Mouse (Mus musculus) MEL (cell line): ENCODE measurements around the gene March2.

Experiments used
- MAX ChIP-seq: IDR thresholded peaks from 2 replicates; pipeline ENCODE4 v1.6.1; 2011; ENCODE audit warnings: low read length, improper control_type of control experiment
- MEF2A ChIP-seq: IDR thresholded peaks from 2 replicates; pipeline ENCODE4 v1.6.1; 2014; ENCODE audit warnings: low read depth, mild to moderate bottlenecking, inconsistent platforms, low read length, improper control_type of control experiment; ENCODE audit not compliant: poor library complexity, insufficient replicate concordance, severe bottlenecking; ENCODE audit errors: extremely low read depth
- MXI1 ChIP-seq: IDR thresholded peaks from 2 replicates; pipeline ENCODE4 v1.6.1; 2011; ENCODE audit warnings: mild to moderate bottlenecking, low read depth, low read length, improper control_type of control experiment
- POLR2A ChIP-seq, 2 experiments: IDR thresholded peaks; 2 replicates each; pipeline ENCODE4 v1.6.1; 2011 to 2012; ENCODE audit warnings: low read length in 2 of 2, mild to moderate bottlenecking in 2 of 2, control low read depth in 1 of 2, improper control_type of control experiment in 1 of 2, low read depth in 1 of 2, moderate library complexity in 1 of 2; ENCODE audit not compliant: control insufficient read depth in 1 of 2, insufficient read depth in 1 of 2, poor library complexity in 1 of 2
- TCF12 ChIP-seq: IDR thresholded peaks from 2 replicates; pipeline ENCODE4 v1.6.1; 2014; ENCODE audit warnings: low read depth, mild to moderate bottlenecking, inconsistent platforms, low read length, improper control_type of control experiment, moderate library complexity

DNA sequence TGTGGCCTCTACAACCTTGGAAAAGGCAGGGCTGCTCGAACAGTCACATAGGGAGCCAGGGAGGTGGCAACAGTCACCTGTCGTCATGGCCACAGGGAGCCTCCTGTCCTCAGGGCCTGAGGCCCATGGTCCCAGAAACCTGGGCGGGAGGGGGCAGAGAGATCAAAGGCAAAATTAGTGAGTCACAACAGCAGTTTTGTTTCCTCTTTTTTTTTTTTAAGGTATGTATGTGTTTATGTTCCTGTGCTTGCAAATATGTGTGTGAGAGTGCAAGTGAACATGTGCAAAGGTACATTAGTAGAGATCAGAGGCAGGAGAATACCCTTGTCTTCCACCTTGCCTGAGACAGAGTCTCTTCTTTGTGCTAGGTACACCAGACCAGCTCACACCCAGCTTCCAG, 8.6 kb downstream of the March2 start:
- TF ChIP-seq POLR2A (IDR thresholded peaks at IDR 0.05; ENCODE audit: control insufficient read depth in 1 of 2, insufficient read depth in 1 of 2, low read depth in 1 of 2, low read length in 2 of 2, poor library complexity in 1 of 2) (no peak), MXI1 (no peak), TCF12 (no peak), MAX (no peak), MEF2A (no peak)
